Mouse (Mus musculus) mature B cell (primary cell): Measurements from ENCODE around the gene Pnp.
"Not testable (repeated sequence)": the region's sequence is repeated elsewhere in the genome, so short reads cannot be mapped to it uniquely, and the experiment has no call there.

ENCODE experiments used
- in situ Hi-C: fragments of 300-500 bp; cut with MboI; formaldehyde crosslinking; loops from 2 replicates; pipeline ENCODE4 v1.14.3; 2019

Pnp gene

GRCm38 (mm10) chr14:50930754-50931492, at the start of gene Pnp, which contains the start of gene Pip4p1:
TSS of gene Pnp (plus strand) at chr14:50931082.
TSS of gene Pip4p1 (minus strand) at chr14:50930856.
- in situ Hi-C loops = loop anchor here (10.0 kb wide), 1 partner anchor 126 kb away; the partner anchor contains the start of genes Ccnb1ip1 and Parp2

DNA sequence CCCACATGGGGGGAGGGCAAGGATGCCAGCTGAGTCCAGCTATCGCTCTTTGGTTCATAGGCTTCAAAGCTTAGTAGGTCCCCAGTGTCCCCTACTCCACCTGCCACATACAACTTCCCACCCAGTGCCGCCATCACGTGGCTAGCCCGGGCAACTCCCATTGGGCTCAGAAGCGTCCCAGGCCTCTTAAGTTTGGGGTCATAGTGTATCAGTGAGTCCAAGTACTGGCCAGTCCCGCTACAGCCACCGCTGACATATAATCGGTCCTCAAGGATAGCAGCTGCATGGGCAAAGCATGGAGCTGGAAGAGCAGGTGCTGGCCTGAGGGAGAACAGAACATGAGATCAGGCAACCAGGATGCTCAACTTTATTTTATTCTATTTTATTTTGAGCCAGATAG, 39.3 kb upstream of the Pnp start:
- in situ Hi-C loops = no loop called here

DNA sequence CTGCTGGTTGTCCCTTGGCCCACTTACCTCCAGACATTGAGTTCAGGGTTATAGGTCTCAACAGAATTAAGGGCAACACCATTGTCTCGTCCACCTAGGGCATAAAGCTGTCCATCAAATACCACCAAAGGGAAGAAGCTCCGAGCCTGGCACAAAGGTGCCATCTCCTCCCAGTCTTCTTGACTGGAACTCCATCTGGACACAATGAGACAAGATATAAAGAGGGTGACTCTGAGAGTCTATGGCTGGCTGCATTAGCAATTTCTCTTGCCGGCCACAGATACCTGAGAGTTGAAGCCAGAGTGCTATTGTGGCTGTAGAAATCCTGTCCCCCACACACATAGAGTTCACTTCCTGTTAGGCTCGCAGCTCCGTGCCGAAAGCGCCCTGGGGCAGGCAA, 38.8 kb upstream of the Pnp start:
- in situ Hi-C loops = no loop called here

DNA sequence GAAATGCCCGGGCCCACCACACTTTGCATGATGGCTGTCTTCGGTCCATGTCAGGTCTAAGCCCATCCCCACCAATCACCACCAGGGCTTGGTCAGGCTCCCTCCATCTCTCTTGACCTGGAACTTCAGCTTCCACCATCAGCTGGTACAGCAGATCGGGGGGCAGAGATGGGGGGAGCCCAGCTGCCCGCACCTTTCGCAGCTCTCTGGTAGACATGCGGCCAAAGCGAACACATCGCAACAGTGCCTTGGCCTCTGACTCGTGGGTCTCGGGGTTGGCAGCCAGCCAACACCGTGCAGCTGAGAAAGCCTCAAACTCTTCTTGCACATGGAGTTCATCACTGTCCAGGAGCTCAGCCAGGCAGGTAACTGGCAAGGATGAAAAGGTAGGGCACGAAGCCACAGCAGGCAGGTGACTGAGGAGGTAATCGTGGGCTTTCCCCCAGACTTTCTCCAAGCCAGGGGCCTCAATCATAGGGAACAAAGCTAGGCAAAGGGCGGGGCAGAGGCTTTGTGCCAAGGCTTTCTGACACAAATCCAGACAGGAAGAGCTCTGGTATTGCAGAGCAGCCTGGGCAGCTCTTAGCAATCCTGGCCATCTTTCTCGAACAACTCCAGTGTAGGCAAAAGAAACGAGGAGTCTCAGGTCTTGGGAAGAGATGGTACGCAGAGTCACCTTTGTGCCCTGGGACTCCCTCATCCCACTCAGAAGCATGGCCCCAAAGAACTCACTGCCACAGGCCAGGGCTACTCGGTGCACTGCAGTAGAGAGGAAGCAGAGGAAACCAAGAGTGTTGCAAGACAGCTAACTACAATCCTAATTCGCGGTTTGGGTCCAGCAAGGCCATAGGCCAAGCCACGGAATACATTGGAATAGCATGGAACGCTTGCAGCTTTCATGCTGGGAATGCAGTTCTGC, 38.1 kb upstream of the Pnp start:
- in situ Hi-C loops = no loop called here

DNA sequence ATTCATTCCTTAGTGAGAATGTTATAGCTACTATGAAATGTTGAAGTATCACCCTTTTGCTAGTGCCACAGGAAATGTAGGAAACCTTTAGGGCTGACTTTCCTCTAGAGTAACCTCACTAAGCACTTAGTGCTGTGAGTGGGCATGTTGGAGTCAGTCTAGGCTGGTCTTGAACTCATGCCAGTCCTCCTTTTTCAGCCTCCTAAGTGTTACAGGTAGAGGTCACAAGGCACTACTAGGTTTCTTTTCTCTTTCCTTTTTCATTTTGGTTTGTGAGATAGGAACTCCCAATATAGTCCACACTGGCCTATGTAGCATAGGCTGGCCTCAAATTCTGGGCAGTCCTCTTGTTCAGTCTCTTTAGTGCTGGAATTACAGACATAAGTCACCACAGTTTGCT, 35.5 kb upstream of the Pnp start:
- in situ Hi-C loops = no loop called here

GRCm38 (mm10) chr14:50895985-50896746, 34.7 kb upstream of the Pnp start:
- in situ Hi-C loops = no loop called here

DNA sequence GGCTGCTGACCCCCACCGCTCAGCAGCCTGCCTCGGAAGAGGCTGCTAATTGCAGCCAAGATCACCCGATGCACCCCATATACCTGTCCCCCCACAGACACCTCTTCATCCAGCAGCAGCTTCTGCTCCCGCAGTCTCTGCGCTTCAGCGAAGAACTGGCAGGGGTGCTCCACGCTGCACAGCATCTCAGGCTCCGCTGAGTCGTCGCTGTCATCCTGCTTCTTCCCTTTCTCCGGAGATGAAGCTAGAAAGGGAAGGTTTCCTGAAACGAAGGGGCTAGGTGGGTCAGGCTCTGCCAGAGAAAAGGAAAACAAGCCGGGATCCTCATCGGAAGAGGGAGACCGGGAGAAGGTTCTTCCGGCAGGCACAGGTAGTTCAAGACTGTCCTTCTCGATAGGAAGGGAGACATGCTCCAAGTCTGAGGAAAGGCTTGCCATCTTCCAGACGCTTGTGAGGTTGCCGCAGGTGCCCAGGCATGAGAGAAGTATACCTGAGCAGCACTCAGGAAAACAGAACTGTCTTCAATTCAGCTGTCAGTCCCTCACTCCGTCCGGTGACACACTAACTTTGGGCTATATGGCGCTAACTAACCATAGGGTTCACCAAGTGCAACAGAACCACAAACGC, 34.0 kb upstream of the Pnp start:
- in situ Hi-C loops = no loop called here

- in situ Hi-C loops = no loop called here
These were observed 33.5 kb upstream of the Pnp start, which contains the start of gene Klhl33 for GRCm38 (mm10) chr14:50897374-50897765. TSS of gene Klhl33 (minus strand) at chr14:50897507.

DNA sequence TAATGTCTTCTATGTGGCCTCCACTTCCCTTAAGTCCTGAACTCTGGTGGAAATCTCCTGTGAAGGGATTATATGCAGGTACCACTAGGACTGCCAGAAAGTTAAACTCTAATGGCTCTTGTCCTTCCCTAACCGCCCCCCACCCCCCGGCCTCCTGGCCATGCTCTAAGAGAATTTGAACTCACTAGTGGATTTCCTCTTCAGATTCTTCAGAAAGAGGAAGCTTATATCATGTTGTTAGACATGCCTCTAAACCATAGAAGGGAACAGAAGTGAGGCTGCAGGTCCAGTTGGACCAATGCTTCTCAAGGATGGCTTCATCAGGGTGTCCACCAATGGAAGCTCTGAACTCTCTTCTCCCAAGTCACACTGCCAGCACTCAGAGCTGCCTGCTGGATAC, 32.9 kb upstream of the Pnp start:
- in situ Hi-C loops = not testable (repeated sequence)

GRCm38 (mm10) chr14:50903973-50904827, 26.7 kb upstream of the Pnp start:
- in situ Hi-C loops = no loop called here

DNA sequence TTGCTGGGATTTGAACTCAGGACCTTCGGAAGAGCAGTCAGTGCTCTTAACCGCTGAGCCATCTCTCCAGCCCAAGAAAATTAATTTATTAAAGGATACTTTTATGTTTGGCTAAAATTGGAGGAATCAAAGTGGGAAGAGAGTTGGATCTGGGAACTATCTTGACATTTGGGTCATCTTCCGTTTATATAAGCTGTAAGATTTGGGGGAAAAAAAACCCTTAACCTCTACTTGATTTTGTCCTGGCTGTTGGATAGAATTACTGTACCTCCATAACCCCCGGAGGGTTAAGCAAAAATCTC, 26.1 kb upstream of the Pnp start:
- in situ Hi-C loops = no loop called here

DNA sequence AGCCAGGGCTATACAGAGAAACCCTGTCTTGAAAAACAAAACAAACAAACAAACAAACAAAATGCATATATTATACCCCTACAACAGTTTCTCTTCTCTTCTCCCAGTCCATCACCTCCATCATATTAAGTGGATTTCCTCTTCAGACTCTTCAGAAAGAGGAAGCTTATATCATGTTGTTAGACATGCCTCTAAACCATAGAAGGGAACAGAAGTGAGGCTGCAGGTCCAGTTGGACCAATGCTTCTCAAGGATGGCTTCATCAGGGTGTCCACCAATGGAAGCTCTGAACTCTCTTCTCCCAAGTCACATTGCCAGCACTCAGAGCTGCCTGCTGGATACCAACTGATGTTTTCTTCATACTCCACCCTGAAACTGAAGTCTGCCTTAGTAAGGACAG, 25.6 kb upstream of the Pnp start:
- in situ Hi-C loops = not testable (repeated sequence)

GRCm38 (mm10) chr14:50908126-50908525, 22.8 kb upstream of the Pnp start:
- in situ Hi-C loops = no loop called here

- in situ Hi-C loops = no loop called here
These were observed 19.5 kb upstream of the Pnp start for GRCm38 (mm10) chr14:50911356-50911755.

DNA sequence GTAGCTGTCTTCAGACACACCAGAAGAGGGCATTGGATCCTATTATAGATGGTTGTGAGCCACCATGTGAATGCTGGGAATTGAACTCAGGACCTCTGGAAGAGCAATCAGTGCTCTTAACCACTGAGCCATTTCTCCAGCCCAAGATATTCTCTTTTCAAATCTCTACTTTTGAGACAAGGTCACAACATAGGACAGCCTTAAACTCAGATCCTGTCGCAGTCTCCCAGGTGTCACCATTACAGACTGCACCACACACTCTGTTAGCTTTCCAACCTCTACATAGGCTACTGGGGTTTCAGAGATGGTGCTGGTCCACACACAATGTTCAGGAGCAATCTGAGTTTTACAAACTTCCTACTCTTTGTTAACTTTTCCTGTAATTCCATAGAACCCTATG, 7.4 kb upstream of the Pnp start:
- in situ Hi-C loops = loop anchor here (10.0 kb wide), 2 partner anchors 99 to 141 kb away; no protein-coding TSS in a partner anchor

DNA sequence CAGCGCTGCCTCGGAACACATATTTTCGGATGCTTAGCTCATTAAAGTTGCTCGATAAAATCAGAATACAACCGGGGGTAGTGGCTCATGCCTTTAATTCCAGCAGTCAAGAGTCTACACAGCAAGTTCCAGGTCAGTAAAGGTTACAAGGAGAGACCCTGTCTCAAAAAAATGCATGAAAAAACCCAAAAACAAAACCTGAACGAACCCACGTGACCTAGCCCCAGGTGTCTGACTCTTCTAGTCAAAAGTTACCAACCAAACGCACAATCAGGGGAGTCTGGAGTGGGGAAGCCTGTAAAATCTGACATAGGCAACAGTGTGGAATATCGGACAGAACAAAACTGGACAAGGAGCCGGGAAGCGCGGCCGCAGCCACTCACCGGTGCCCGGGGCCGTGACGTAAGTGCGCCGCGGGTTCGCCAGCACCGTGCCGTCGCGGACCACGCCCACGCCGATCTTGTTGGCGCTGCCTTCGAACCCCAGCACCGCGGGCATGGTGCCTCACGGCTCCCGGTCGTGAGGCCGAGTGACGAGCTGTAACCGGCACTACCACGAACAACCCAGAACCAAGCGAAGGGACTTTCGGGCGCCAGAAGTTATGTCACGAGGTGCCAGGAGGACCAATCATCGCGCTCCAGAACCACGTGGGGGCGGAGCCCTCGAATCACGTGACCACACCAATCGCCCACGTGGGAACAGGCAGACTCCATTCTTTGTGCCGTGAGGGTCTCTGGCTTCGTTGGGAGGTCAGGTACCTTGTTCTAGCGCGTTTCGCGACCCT, 6.4 kb upstream of the Pnp start, which contains the start of the genes Osgep and Apex1:
TSS of gene Osgep (minus strand) at position 613 of the 784 bp plus-strand sequence.
TSS of gene Apex1 (plus strand) at position 688 of the 784 bp plus-strand sequence.
- in situ Hi-C loops = loop anchor here (10.0 kb wide), 2 partner anchors 100 to 140 kb away; no protein-coding TSS in a partner anchor

DNA sequence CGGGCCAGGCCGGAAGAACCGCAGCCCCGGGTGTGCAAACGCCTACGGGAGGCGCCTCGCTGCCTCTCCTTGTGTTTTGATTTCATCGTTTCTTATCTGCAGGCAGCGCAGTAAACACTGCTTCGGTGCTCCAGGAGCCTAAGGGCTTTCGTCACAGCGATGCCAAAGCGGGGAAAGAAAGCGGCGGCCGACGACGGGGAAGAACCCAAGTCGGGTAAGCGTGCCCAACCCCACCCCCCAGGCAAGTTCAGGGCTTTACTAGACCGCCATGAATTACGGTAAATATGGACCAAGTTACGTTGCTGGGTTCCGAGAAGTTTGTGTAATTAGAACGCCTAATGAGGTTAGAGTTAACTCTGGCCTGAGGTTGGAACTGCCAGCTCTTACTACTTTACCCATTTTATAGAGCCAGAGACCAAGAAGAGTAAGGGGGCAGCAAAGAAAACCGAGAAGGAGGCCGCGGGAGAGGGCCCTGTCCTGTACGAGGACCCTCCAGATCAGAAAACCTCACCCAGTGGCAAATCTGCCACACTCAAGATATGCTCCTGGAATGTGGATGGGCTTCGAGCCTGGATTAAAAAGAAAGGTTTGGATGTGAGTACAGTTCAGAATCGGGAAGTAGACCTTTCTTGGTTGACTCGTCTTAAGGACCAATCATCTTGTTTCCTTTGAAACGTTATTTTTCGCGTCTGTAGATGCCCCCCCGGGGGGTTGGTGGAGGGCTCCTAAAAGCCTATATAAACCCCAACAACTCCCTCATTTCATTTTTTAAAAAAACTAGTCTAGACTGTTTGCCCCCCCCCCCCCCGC, 5.6 kb upstream of the Pnp start:
- in situ Hi-C loops = loop anchor here (10.0 kb wide), 2 partner anchors 101 to 139 kb away; no protein-coding TSS in a partner anchor

- in situ Hi-C loops = loop anchor here (10.0 kb wide), 2 partner anchors 103 to 137 kb away; no protein-coding TSS in a partner anchor
These were observed 3.5 kb upstream of the Pnp start for GRCm38 (mm10) chr14:50927366-50927765.
